Mouse (Mus musculus): Measurements from ENCODE around the gene Cdk13. TPM values are rescaled to one million over a fixed set of nuclear protein-coding genes. Genes with fewer than 3 reads are reported as not detected.

The Cdk13 gene
- polyA plus RNA-seq (2015; fragmentation: Nextera tagmentation; extraction: Ambion mirVana): 14.6 and 14.8 TPM in 2 replicates

DNA sequence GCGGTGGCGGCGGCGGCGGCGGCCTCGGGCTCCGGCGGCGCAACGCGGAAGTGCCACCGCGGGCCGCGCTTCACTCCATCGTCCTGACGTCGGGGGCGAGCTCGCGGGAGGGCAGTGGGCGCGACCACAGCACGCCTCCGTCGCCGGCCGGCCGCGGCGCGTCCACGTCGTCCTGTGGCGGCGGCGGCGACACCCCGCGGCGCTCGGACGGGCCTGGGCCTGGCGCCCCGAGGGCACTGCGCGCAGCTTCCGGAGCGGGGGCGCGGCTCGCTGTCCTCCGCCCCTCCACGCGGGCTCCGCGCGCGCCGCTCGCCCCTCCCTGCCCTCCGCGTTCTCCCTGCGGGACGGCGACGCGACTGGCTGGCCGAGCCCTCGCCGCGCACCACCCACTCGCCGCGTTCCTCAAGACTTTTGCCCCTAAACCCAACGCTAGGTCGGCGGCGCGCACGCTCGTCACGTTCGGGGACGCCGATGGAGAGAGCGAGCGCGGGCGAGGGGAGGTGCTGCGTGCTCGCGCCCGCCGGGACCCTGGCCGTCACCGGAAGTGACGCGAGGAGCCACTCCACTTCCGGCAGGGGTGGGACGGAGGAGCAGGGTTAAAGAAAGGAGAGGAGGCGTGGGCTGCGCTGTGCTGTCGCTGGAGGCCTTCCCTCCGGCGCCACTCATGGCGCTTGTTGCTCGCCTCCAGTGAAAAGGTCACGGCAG, at the start of gene Cdk13:
Gene Cdk13, minus strand, starts transcription at position 189 of the 705 bp plus-strand sequence.
- H3K36me3 ChIP-seq (ENCODE audit: control insufficient read depth, insufficient read depth): no peaks in the 10 kb centered on the region
- H3K4me1 ChIP-seq (replicated peaks; ENCODE audit: control insufficient read depth, insufficient read depth, low read length): peaks cover 12% of the 10 kb centered on the region
- H3K9ac ChIP-seq (replicated peaks; ENCODE audit: low read depth, low read length): peak within 1 kb of the TSS; percentile 94
- no peaks in the 10 kb centered on the region for H3K27me3 ChIP-seq (replicated peaks; ENCODE audit: control insufficient read depth, insufficient read depth, low read length)
- H3K27ac ChIP-seq (ENCODE audit: low read length): peak within 1 kb of the TSS; percentile 96
- under 1% methylated on average over 80 of the region's 110 CpGs for WGBS
- no peaks in the 10 kb centered on the region for H3K9me3 ChIP-seq (ENCODE audit: control insufficient read depth, low read length)
- peak within 1 kb of the TSS; percentile 97 for H3K4me2 ChIP-seq (ENCODE audit: low read length)
- ATAC-seq: peak; percentile 96
- peak within 1 kb of the TSS; percentile 98 for H3K4me3 ChIP-seq (replicated peaks; ENCODE audit: low read length)

DNA sequence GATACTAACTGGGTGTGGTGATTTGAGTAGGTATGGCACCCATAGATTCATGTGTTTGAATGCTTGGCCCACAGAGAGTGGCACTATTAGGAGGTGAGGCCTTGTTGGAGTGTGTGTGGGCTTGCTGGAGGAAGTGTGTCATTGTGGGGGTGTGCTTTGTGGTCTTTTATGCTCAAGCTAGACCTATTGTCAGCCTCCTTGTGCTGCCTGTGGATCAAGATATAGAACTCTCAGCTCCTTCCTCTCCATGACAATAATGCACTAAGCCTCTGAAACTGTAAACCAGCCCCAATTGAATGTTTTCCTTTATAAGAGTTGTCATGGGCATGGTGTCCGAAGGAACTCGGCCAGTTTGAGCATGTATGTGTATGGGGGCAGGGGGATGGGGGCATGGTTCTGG, 38.4 kb upstream of the Cdk13 start:
- WGBS: 66% methylated on average over 2 of the region's 2 CpGs
- Histone ChIP-seq H3K27me3 (replicated peaks; ENCODE audit: control insufficient read depth, insufficient read depth, low read length) (no peaks in the 10 kb centered on the region), H3K27ac (ENCODE audit: low read length) (no peak overlapping the region), H3K4me3 (replicated peaks; ENCODE audit: low read length) (no peak overlapping the region), H3K4me1 (replicated peaks; ENCODE audit: control insufficient read depth, insufficient read depth, low read length) (no peaks in the 10 kb centered on the region), H3K9ac (replicated peaks; ENCODE audit: low read depth, low read length) (no peak overlapping the region), H3K4me2 (ENCODE audit: low read length) (no peak overlapping the region), H3K36me3 (ENCODE audit: control insufficient read depth, insufficient read depth) (no peaks in the 10 kb centered on the region), H3K9me3 (ENCODE audit: control insufficient read depth, low read length) (no peaks in the 10 kb centered on the region)
- no peak for ATAC-seq

DNA sequence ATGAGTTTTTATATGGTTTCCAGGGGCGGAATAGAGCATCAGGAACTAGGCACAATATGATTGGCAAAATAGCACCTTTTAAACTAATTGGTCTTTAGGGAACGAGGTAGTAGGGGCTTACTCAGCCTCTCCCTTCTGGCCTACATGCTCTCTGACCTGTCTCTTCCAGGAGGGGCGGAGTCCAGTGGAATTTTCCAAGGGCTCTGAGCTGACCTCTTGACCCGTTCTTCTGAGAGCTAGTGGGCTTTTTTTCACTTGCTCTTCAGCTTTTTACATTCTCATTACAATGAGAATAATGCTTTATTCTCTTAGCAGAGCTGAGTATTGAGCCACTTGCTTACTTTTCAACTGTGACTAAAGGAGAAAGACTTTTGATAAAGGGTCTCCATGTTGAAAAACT, 37.9 kb upstream of the Cdk13 start:
- no peaks in the 10 kb centered on the region; the same call in 1 of the 2 replicates for H3K4me1 ChIP-seq (replicated peaks; ENCODE audit: control insufficient read depth, insufficient read depth, low read length)
- H3K27ac ChIP-seq (ENCODE audit: low read length): no peak overlapping the region
- no peak overlapping the region for H3K4me2 ChIP-seq (ENCODE audit: low read length)
- ATAC-seq: no peak
- H3K9ac ChIP-seq (replicated peaks; ENCODE audit: low read depth, low read length): no peak overlapping the region
- 28% methylated on average over 4 of the region's 4 CpGs for WGBS
- no peaks in the 10 kb centered on the region for H3K9me3 ChIP-seq (ENCODE audit: control insufficient read depth, low read length)
- no peak overlapping the region for H3K4me3 ChIP-seq (replicated peaks; ENCODE audit: low read length)
- H3K27me3 ChIP-seq (replicated peaks; ENCODE audit: control insufficient read depth, insufficient read depth, low read length): no peaks in the 10 kb centered on the region
- H3K36me3 ChIP-seq (ENCODE audit: control insufficient read depth, insufficient read depth): no peaks in the 10 kb centered on the region

DNA sequence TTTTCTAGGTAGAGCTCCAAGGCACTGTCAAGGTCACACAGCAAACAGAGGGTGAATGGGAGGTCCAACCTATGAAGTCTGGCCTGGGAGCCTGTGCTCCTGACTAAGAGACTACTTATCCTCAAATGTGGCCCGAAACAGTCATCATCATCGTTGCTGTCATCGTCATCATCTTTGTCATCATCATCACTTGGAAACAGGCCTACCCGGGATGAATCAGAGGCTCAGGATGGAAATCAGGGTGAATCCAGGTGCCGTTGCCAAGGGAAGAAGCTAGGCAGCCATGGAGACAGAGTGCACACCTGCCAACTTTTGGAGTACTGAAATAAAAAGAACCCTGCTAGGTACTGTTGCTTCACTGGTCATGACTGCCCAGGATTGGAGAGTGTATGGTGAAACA, 34.2 kb upstream of the Cdk13 start:
- H3K9ac ChIP-seq (replicated peaks; ENCODE audit: low read depth, low read length): no peak overlapping the region
- H3K36me3 ChIP-seq (ENCODE audit: control insufficient read depth, insufficient read depth): no peaks in the 10 kb centered on the region
- no peaks in the 10 kb centered on the region for H3K27me3 ChIP-seq (replicated peaks; ENCODE audit: control insufficient read depth, insufficient read depth, low read length)
- H3K4me3 ChIP-seq (replicated peaks; ENCODE audit: low read length): no peak overlapping the region
- H3K27ac ChIP-seq (ENCODE audit: low read length): no peak overlapping the region
- H3K4me1 ChIP-seq (replicated peaks; ENCODE audit: control insufficient read depth, insufficient read depth, low read length): no peaks in the 10 kb centered on the region; the same call in 1 of the 2 replicates
- H3K9me3 ChIP-seq (ENCODE audit: control insufficient read depth, low read length): no peaks in the 10 kb centered on the region
- 91% methylated on average over 5 of the region's 5 CpGs for WGBS
- H3K4me2 ChIP-seq (ENCODE audit: low read length): no peak overlapping the region
- no peak for ATAC-seq

DNA sequence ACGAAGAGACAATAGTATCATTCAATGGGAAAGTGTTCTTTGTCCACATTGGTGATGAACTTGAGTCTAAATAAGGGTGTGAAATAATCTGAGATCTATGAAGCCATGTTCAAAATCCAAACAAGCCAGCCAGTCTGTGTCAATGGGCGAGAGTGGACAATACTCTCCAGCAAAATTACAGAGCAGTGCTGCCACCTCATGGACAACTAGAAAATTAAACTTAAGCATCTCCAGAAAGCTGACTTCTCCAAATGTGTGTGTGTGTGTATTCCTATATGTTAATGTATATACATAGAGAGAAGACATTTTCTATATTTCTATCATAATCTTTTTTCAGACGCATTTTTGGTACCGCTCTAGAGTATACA, 33.6 kb upstream of the Cdk13 start:
- no peaks in the 10 kb centered on the region; the same call in 1 of the 2 replicates for H3K4me1 ChIP-seq (replicated peaks; ENCODE audit: control insufficient read depth, insufficient read depth, low read length)
- no peaks in the 10 kb centered on the region for H3K36me3 ChIP-seq (ENCODE audit: control insufficient read depth, insufficient read depth)
- WGBS: 39% methylated on average over 4 of the region's 4 CpGs
- H3K9me3 ChIP-seq (ENCODE audit: control insufficient read depth, low read length): no peaks in the 10 kb centered on the region
- peak; percentile 63 for ATAC-seq
- H3K27me3 ChIP-seq (replicated peaks; ENCODE audit: control insufficient read depth, insufficient read depth, low read length): no peaks in the 10 kb centered on the region
- H3K27ac ChIP-seq (ENCODE audit: low read length): no peak overlapping the region
- no peak overlapping the region for H3K4me2 ChIP-seq (ENCODE audit: low read length)
- no peak overlapping the region for H3K9ac ChIP-seq (replicated peaks; ENCODE audit: low read depth, low read length)
- no peak overlapping the region for H3K4me3 ChIP-seq (replicated peaks; ENCODE audit: low read length)

DNA sequence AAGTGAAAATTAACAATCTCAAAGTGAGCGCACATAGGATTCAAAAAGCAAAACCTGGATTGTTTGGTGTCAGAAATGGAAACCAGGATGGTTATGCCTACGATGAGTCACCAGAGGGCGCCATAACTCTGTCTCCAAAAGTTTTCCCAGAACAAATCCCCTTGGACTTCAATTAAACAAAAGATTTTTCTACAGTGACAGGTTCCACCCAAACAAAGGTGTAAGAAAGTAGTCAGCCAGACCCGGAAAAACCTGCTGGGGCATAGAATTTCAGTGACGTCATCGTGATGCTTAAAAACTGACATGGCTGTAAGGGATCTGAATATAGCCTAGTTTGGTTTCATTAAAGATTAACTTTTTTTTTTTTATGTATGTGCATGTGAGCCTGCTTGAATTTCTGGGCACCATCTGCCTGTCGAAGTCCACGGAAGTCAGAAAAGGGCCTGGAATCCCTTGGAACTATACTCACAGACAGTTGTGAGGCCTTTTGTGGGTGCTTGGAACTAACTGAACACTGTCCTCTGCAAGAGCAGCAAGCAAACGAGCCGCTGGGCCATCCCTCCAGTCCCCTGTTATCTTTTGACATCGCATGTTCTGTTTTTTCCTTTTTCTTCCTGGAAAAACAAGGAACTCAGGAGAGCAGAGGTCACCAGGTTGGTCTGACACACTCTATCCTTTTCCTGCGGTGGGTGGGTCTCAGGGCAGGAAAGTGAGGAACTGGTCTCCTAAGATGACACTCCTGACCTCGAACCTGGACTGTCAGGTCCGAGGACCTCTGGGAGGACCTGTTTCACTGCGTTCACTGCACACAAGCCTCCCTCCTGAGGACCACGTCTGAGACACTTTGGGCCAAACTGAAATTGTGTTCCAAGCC, 33.0 kb upstream of the Cdk13 start:
- no peak overlapping the region for H3K9ac ChIP-seq (replicated peaks; ENCODE audit: low read depth, low read length)
- no peak overlapping the region for H3K27ac ChIP-seq (ENCODE audit: low read length)
- no peak overlapping the region for H3K4me2 ChIP-seq (ENCODE audit: low read length)
- WGBS: 44% methylated on average over 16 of the region's 16 CpGs
- H3K4me1 ChIP-seq (replicated peaks; ENCODE audit: control insufficient read depth, insufficient read depth, low read length): no peaks in the 10 kb centered on the region; the same call in 1 of the 2 replicates
- peak; percentile 15; the same call in 1 of the 2 replicates for ATAC-seq
- H3K36me3 ChIP-seq (ENCODE audit: control insufficient read depth, insufficient read depth): no peaks in the 10 kb centered on the region
- no peaks in the 10 kb centered on the region for H3K27me3 ChIP-seq (replicated peaks; ENCODE audit: control insufficient read depth, insufficient read depth, low read length)
- no peak overlapping the region for H3K4me3 ChIP-seq (replicated peaks; ENCODE audit: low read length)
- H3K9me3 ChIP-seq (ENCODE audit: control insufficient read depth, low read length): no peaks in the 10 kb centered on the region

DNA sequence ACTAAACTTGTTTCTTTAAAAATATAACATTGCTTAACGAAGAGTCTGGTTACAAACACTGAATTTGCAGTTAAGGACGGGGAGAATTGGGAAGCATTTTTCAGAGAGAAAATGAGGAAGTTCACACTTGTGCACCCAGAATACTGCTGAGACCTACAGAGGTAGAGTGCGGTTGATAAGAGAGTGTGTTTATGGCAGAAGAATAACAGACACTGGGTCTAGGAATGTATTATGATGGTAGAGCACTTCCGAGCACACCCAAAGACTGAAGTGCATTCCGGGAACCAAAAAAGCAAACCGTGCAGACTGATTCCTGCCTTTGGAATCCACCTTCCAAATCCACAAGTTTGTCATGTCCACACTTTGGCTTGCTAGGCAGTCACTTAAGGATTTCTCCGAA, 31.9 kb upstream of the Cdk13 start:
- Histone ChIP-seq H3K9ac (replicated peaks; ENCODE audit: low read depth, low read length) (no peak overlapping the region), H3K36me3 (ENCODE audit: control insufficient read depth, insufficient read depth) (no peaks in the 10 kb centered on the region), H3K27me3 (replicated peaks; ENCODE audit: control insufficient read depth, insufficient read depth, low read length) (no peaks in the 10 kb centered on the region), H3K9me3 (ENCODE audit: control insufficient read depth, low read length) (no peaks in the 10 kb centered on the region), H3K4me3 (replicated peaks; ENCODE audit: low read length) (no peak overlapping the region), H3K27ac (ENCODE audit: low read length) (no peak overlapping the region), H3K4me2 (ENCODE audit: low read length) (no peak overlapping the region), H3K4me1 (replicated peaks; ENCODE audit: control insufficient read depth, insufficient read depth, low read length) (no peaks in the 10 kb centered on the region; the same call in 1 of the 2 replicates)
- ATAC-seq: no peak
- WGBS: 84% methylated on average over 7 of the region's 7 CpGs

DNA sequence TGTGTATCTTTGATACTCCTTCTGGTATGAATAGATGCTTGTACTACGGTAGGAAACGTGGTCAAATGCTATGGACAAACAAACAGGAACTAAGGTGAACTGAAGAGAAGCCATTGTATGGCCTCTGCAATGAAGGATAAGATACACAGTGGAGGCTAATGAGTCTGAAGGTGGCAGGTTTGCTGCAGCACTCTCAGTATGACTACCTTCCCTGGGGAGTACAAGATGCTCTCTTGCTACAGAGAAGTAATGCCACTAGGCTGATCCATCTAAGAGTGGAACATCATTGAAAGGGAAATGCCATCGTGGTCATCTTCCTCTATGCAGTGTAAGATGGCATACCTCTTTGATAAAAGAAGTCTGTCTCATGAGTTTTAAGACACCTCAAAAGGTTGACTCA, 28.0 kb upstream of the Cdk13 start:
- Histone ChIP-seq H3K4me2 (ENCODE audit: low read length) (no peak overlapping the region), H3K9me3 (ENCODE audit: control insufficient read depth, low read length) (no peaks in the 10 kb centered on the region), H3K27ac (ENCODE audit: low read length) (no peak overlapping the region), H3K4me3 (replicated peaks; ENCODE audit: low read length) (no peak overlapping the region), H3K27me3 (replicated peaks; ENCODE audit: control insufficient read depth, insufficient read depth, low read length) (no peaks in the 10 kb centered on the region), H3K36me3 (ENCODE audit: control insufficient read depth, insufficient read depth) (no peaks in the 10 kb centered on the region), H3K9ac (replicated peaks; ENCODE audit: low read depth, low read length) (no peak overlapping the region), H3K4me1 (replicated peaks; ENCODE audit: control insufficient read depth, insufficient read depth, low read length) (no peaks in the 10 kb centered on the region; the same call in 1 of the 2 replicates)
- 78% methylated on average over 3 of the region's 3 CpGs for WGBS
- no peak for ATAC-seq

DNA sequence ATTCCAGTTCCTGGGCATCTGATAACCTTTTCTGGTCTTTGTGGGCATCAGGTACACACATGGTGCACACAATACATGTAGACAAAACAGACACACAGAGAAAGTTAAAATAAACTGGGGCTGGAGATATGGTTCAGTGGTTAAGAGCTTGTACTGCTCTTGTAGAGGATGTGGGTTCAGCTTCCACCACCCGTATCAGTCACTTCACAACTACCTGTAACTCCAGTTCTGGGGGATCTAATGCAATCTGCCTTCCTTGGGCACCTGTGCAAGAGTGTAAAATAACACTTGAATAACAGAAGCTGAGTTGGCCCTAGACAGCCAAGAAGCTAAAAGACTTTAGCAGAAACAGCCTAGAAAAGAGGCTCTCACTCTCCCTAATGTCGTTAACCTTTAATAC, 12.3 kb upstream of the Cdk13 start:
- Histone ChIP-seq H3K4me1 (replicated peaks; ENCODE audit: control insufficient read depth, insufficient read depth, low read length) (no peaks in the 10 kb centered on the region), H3K9ac (replicated peaks; ENCODE audit: low read depth, low read length) (no peak overlapping the region), H3K4me2 (ENCODE audit: low read length) (no peak overlapping the region), H3K4me3 (replicated peaks; ENCODE audit: low read length) (no peak overlapping the region), H3K27me3 (replicated peaks; ENCODE audit: control insufficient read depth, insufficient read depth, low read length) (no peaks in the 10 kb centered on the region), H3K27ac (ENCODE audit: low read length) (no peak overlapping the region), H3K9me3 (ENCODE audit: control insufficient read depth, low read length) (no peaks in the 10 kb centered on the region), H3K36me3 (ENCODE audit: control insufficient read depth, insufficient read depth) (no peaks in the 10 kb centered on the region)
- 91% methylated on average over 2 of the region's 2 CpGs for WGBS
- ATAC-seq: no peak
